Mouse (Mus musculus): ENCODE measurements at regions not wholly inside any gene's neighbourhood (a gene's known extent, or its start where the extent isn't known, plus 50 kb on each side); places are given as distances from the start of the nearest gene placed in this dataset.

GRCm38 (mm10) chr4:7313219-7313618 is 925.6 kb downstream of the Car8 start:
- Histone ChIP-seq H3K27me3 (replicated peaks; ENCODE audit: control insufficient read depth, insufficient read depth, low read length) (no peaks in the 10 kb centered on the region), H3K4me3 (replicated peaks; ENCODE audit: low read length) (no peak overlapping the region), H3K36me3 (ENCODE audit: control insufficient read depth, insufficient read depth) (no peaks in the 10 kb centered on the region), H3K9me3 (ENCODE audit: control insufficient read depth, low read length) (no peaks in the 10 kb centered on the region), H3K4me2 (ENCODE audit: low read length) (no peak overlapping the region), H3K27ac (ENCODE audit: low read length) (no peak overlapping the region), H3K9ac (replicated peaks; ENCODE audit: low read depth, low read length) (no peak overlapping the region), H3K4me1 (replicated peaks; ENCODE audit: control insufficient read depth, insufficient read depth, low read length) (no peaks in the 10 kb centered on the region)
- ATAC-seq, result no peak
- 80% methylated on average over 2 of the region's 2 CpGs for WGBS

- H3K36me3 ChIP-seq (ENCODE audit: control insufficient read depth, insufficient read depth), result no peaks in the 10 kb centered on the region
- ATAC-seq, result no peak
- WGBS, result 70% methylated on average over 1 of the region's 1 CpGs
These were observed 926.7 kb downstream of the Car8 start for GRCm38 (mm10) chr4:7312160-7312559.

DNA sequence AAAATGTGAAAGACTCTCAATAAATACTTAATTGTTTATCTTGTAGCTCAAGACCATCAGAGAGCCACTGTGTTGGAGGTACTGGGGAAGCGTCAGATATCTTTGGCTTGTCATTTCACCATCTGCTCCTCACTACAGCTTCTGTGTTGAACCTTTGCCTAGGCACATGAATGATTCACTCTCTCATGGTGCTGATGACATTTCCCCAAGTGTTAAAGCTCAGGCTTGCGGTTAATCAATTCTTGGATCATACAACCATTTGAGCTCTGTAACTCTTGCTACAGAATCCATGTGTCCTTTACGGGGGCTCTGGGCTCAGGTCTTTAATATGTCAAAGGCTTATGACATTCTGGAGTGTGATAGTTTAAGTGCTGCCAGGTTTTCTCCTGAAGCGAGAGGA is 969.8 kb downstream of the Car8 start:
- no peaks in the 10 kb centered on the region for H3K27me3 ChIP-seq (replicated peaks; ENCODE audit: control insufficient read depth, insufficient read depth, low read length)
- 73% methylated on average over 4 of the region's 4 CpGs for WGBS
- ATAC-seq, result peak; percentile 61
- no peak overlapping the region for H3K4me2 ChIP-seq (ENCODE audit: low read length)
- H3K4me1 ChIP-seq (replicated peaks; ENCODE audit: control insufficient read depth, insufficient read depth, low read length), result no peaks in the 10 kb centered on the region; the same call in 1 of the 2 replicates
- no peaks in the 10 kb centered on the region for H3K36me3 ChIP-seq (ENCODE audit: control insufficient read depth, insufficient read depth)
- no peaks in the 10 kb centered on the region for H3K9me3 ChIP-seq (ENCODE audit: control insufficient read depth, low read length)
- no peak overlapping the region for H3K27ac ChIP-seq (ENCODE audit: low read length)
- no peak overlapping the region for H3K9ac ChIP-seq (replicated peaks; ENCODE audit: low read depth, low read length)
- H3K4me3 ChIP-seq (replicated peaks; ENCODE audit: low read length), result no peak overlapping the region

More at GRCm38 (mm10) chr4:7312160-7312559, 926.7 kb downstream of the Car8 start:
- Histone ChIP-seq H3K4me1 (replicated peaks; ENCODE audit: control insufficient read depth, insufficient read depth, low read length) (no peaks in the 10 kb centered on the region), H3K4me3 (replicated peaks; ENCODE audit: low read length) (no peak overlapping the region), H3K9me3 (ENCODE audit: control insufficient read depth, low read length) (no peaks in the 10 kb centered on the region), H3K27me3 (replicated peaks; ENCODE audit: control insufficient read depth, insufficient read depth, low read length) (no peaks in the 10 kb centered on the region), H3K9ac (replicated peaks; ENCODE audit: low read depth, low read length) (no peak overlapping the region), H3K27ac (ENCODE audit: low read length) (no peak overlapping the region), H3K4me2 (ENCODE audit: low read length) (no peak overlapping the region)

- 91% methylated on average over 2 of the region's 2 CpGs for WGBS
- H3K4me2 ChIP-seq (ENCODE audit: low read length), result no peak overlapping the region
These were observed 982.4 kb downstream of the Car8 start for GRCm38 (mm10) chr4:7256486-7256885.

GRCm38 (mm10) chr4:7253616-7254015 is 985.2 kb downstream of the Car8 start:
- Histone ChIP-seq H3K27ac (ENCODE audit: low read length) (no peak overlapping the region), H3K4me1 (replicated peaks; ENCODE audit: control insufficient read depth, insufficient read depth, low read length) (no peaks in the 10 kb centered on the region), H3K9me3 (ENCODE audit: control insufficient read depth, low read length) (no peaks in the 10 kb centered on the region), H3K9ac (replicated peaks; ENCODE audit: low read depth, low read length) (no peak overlapping the region), H3K27me3 (replicated peaks; ENCODE audit: control insufficient read depth, insufficient read depth, low read length) (no peaks in the 10 kb centered on the region), H3K4me2 (ENCODE audit: low read length) (no peak overlapping the region), H3K4me3 (replicated peaks; ENCODE audit: low read length) (no peak overlapping the region), H3K36me3 (ENCODE audit: control insufficient read depth, insufficient read depth) (no peaks in the 10 kb centered on the region)
- 73% methylated on average over 2 of the region's 2 CpGs for WGBS
- ATAC-seq, result no peak

More at GRCm38 (mm10) chr4:7256486-7256885, 982.4 kb downstream of the Car8 start:
- Histone ChIP-seq H3K27ac (ENCODE audit: low read length) (no peak overlapping the region), H3K9me3 (ENCODE audit: control insufficient read depth, low read length) (no peaks in the 10 kb centered on the region), H3K27me3 (replicated peaks; ENCODE audit: control insufficient read depth, insufficient read depth, low read length) (no peaks in the 10 kb centered on the region), H3K4me3 (replicated peaks; ENCODE audit: low read length) (no peak overlapping the region), H3K36me3 (ENCODE audit: control insufficient read depth, insufficient read depth) (no peaks in the 10 kb centered on the region), H3K4me1 (replicated peaks; ENCODE audit: control insufficient read depth, insufficient read depth, low read length) (no peaks in the 10 kb centered on the region), H3K9ac (replicated peaks; ENCODE audit: low read depth, low read length) (no peak overlapping the region)
- no peak for ATAC-seq

- ATAC-seq, result 0 out of 2 replicates have a peak, but pooled peaks have one; percentile 31
- WGBS, result 62% methylated on average over 2 of the region's 2 CpGs
These were observed 987.2 kb downstream of the Car8 start for GRCm38 (mm10) chr4:7251641-7252040.

DNA sequence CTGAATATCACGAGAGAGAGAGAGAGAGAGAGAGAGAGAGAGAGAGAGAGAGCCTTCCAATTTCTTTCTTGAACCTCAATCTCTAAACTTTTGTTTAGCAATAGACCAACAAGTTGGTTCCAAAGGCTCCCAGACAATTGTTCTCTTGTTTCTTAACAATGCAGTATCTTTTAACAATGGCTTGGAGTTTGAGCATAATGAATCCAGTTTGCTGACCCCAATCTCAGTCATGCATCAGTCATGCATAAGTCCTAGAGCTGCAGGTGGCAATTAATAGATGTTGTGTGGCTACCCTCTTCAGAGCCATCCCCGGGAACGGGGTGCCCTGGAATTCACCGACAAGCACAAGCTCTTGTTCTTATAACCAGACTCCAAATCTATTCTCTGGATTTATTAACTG is 991.0 kb downstream of the Car8 start:
- no peak for ATAC-seq
- Histone ChIP-seq H3K4me3 (replicated peaks; ENCODE audit: low read length) (no peak overlapping the region), H3K4me1 (replicated peaks; ENCODE audit: control insufficient read depth, insufficient read depth, low read length) (no peaks in the 10 kb centered on the region), H3K36me3 (ENCODE audit: control insufficient read depth, insufficient read depth) (no peaks in the 10 kb centered on the region), H3K9me3 (ENCODE audit: control insufficient read depth, low read length) (no peaks in the 10 kb centered on the region), H3K27ac (ENCODE audit: low read length) (no peak overlapping the region), H3K9ac (replicated peaks; ENCODE audit: low read depth, low read length) (no peak overlapping the region), H3K27me3 (replicated peaks; ENCODE audit: control insufficient read depth, insufficient read depth, low read length) (no peaks in the 10 kb centered on the region), H3K4me2 (ENCODE audit: low read length) (no peak overlapping the region)
- 46% methylated on average over 4 of the region's 4 CpGs for WGBS

More at GRCm38 (mm10) chr4:7251641-7252040, 987.2 kb downstream of the Car8 start:
- no peaks in the 10 kb centered on the region for H3K27me3 ChIP-seq (replicated peaks; ENCODE audit: control insufficient read depth, insufficient read depth, low read length)
- no peak overlapping the region for H3K9ac ChIP-seq (replicated peaks; ENCODE audit: low read depth, low read length)
- no peak overlapping the region for H3K4me2 ChIP-seq (ENCODE audit: low read length)
- H3K4me3 ChIP-seq (replicated peaks; ENCODE audit: low read length), result no peak overlapping the region
- H3K4me1 ChIP-seq (replicated peaks; ENCODE audit: control insufficient read depth, insufficient read depth, low read length), result no peaks in the 10 kb centered on the region
- H3K9me3 ChIP-seq (ENCODE audit: control insufficient read depth, low read length), result no peaks in the 10 kb centered on the region
- H3K27ac ChIP-seq (ENCODE audit: low read length), result no peak overlapping the region
- no peaks in the 10 kb centered on the region for H3K36me3 ChIP-seq (ENCODE audit: control insufficient read depth, insufficient read depth)

GRCm38 (mm10) chr4:7247244-7247643 is 991.6 kb downstream of the Car8 start:
- no peaks in the 10 kb centered on the region for H3K9me3 ChIP-seq (ENCODE audit: control insufficient read depth, low read length)
- no peaks in the 10 kb centered on the region for H3K4me1 ChIP-seq (replicated peaks; ENCODE audit: control insufficient read depth, insufficient read depth, low read length)
- H3K4me2 ChIP-seq (ENCODE audit: low read length), result no peak overlapping the region
- no peak for ATAC-seq
- H3K9ac ChIP-seq (replicated peaks; ENCODE audit: low read depth, low read length), result no peak overlapping the region
- H3K27ac ChIP-seq (ENCODE audit: low read length), result no peak overlapping the region
- no peaks in the 10 kb centered on the region for H3K27me3 ChIP-seq (replicated peaks; ENCODE audit: control insufficient read depth, insufficient read depth, low read length)
- H3K36me3 ChIP-seq (ENCODE audit: control insufficient read depth, insufficient read depth), result no peaks in the 10 kb centered on the region
- 14% methylated on average over 4 of the region's 4 CpGs for WGBS
- H3K4me3 ChIP-seq (replicated peaks; ENCODE audit: low read length), result no peak overlapping the region

DNA sequence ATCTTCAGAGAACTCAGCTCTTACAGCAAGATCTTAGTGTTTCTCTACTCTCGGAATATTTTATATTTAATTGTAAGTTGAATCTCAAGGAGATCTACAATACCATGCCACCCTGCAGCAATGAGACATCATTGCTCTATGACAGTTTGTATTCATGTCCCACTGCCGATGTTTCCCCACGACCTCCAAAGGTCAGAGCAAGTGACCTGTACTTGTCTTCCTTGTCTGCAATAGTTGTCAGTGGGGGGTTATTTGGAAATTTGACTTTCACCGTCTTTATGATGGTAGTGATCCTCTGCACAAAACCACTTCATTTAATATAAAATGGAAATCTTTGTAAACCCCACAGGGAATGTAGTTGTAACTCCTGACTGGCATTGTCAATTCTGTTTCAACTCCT is 992.0 kb downstream of the Car8 start:
- ATAC-seq, result no peak
- Histone ChIP-seq H3K9ac (replicated peaks; ENCODE audit: low read depth, low read length) (no peak overlapping the region), H3K4me1 (replicated peaks; ENCODE audit: control insufficient read depth, insufficient read depth, low read length) (no peaks in the 10 kb centered on the region), H3K4me2 (ENCODE audit: low read length) (no peak overlapping the region), H3K27ac (ENCODE audit: low read length) (no peak overlapping the region), H3K27me3 (replicated peaks; ENCODE audit: control insufficient read depth, insufficient read depth, low read length) (no peaks in the 10 kb centered on the region), H3K36me3 (ENCODE audit: control insufficient read depth, insufficient read depth) (no peaks in the 10 kb centered on the region), H3K9me3 (ENCODE audit: control insufficient read depth, low read length) (no peaks in the 10 kb centered on the region), H3K4me3 (replicated peaks; ENCODE audit: low read length) (no peak overlapping the region)
- WGBS, result 57% methylated on average over 4 of the region's 4 CpGs

DNA sequence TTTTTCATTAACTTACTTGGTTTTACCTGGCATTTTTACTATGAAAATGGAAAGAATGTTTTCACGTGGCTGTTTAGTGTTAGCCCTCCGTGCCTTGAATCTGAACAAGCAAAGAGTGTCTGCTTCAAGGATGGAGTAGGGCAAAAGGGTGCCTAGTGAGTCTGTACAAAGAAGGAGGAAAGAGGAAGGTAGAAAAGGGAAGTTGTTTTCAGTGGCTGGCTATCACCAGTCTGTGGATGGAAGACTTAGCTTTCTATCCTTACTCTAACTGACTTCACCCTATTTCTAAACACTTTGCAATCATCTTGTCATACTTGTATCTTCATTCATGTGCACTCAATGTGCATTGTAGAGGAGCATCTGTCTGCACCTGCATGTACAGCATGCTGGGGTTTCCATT is 993.2 kb downstream of the Car8 start:
- 97% methylated on average over 2 of the region's 2 CpGs for WGBS
- no peak overlapping the region for H3K4me2 ChIP-seq (ENCODE audit: low read length)
- H3K36me3 ChIP-seq (ENCODE audit: control insufficient read depth, insufficient read depth), result no peaks in the 10 kb centered on the region
- H3K4me1 ChIP-seq (replicated peaks; ENCODE audit: control insufficient read depth, insufficient read depth, low read length), result no peaks in the 10 kb centered on the region
- H3K4me3 ChIP-seq (replicated peaks; ENCODE audit: low read length), result no peak overlapping the region
- ATAC-seq, result no peak
- H3K9ac ChIP-seq (replicated peaks; ENCODE audit: low read depth, low read length), result no peak overlapping the region
- H3K27ac ChIP-seq (ENCODE audit: low read length), result no peak overlapping the region
- no peaks in the 10 kb centered on the region for H3K9me3 ChIP-seq (ENCODE audit: control insufficient read depth, low read length)
- H3K27me3 ChIP-seq (replicated peaks; ENCODE audit: control insufficient read depth, insufficient read depth, low read length), result no peaks in the 10 kb centered on the region
